Mouse (Mus musculus) myocyte (in vitro differentiated cells): ENCODE measurements around the gene Grk1. TPM values are rescaled to one million over a fixed set of nuclear protein-coding genes. Genes with fewer than 3 reads are reported as not detected.
A peak's percentile ranks its signal among the peaks of the same experiment; 100 is the strongest.

Experiments
- H3K27me3 ChIP-seq: one replicate; pipeline ENCODE4 v1.6.1; 2011; ENCODE audit not compliant: control insufficient read depth, insufficient read depth, insufficient read length
- H3K36me3 ChIP-seq: one replicate; pipeline ENCODE4 v1.6.1; 2011; ENCODE audit not compliant: control insufficient read depth, insufficient read depth
- H3K4me2 ChIP-seq: one replicate; pipeline ENCODE4 v1.6.1; 2011; ENCODE audit warnings: low read depth, control low read depth
- H3K4me3 ChIP-seq: one replicate; pipeline ENCODE4 v1.5.1; 2011; ENCODE audit warnings: mild to moderate bottlenecking, control low read depth, moderate library complexity
- H3K79me2 ChIP-seq: one replicate; pipeline ENCODE4 v1.6.1; 2011; ENCODE audit not compliant: control insufficient read depth, insufficient read depth
- H3ac ChIP-seq: one replicate; pipeline ENCODE4 v1.6.1; 2011; ENCODE audit not compliant: control insufficient read depth, insufficient read length
- CEBPB ChIP-seq: IDR thresholded peaks from 2 replicates; pipeline ENCODE4 v1.6.1; 2011; ENCODE audit warnings: mild to moderate bottlenecking, moderate library complexity; ENCODE audit not compliant: poor library complexity, insufficient read depth, severe bottlenecking
- E2F4 ChIP-seq: IDR thresholded peaks from one replicate; pipeline ENCODE4 v1.6.1; 2011; ENCODE audit warnings: mild to moderate bottlenecking, control low read depth, moderate library complexity; ENCODE audit not compliant: insufficient read depth
- MAX ChIP-seq: IDR thresholded peaks from one replicate; pipeline ENCODE4 v1.6.1; 2011; ENCODE audit warnings: low read depth, mild to moderate bottlenecking, control low read depth
- MYOD1 ChIP-seq, 3 experiments: IDR thresholded peaks; one replicate each; pipeline ENCODE4 v1.6.1; 2011; ENCODE audit warnings: control low read depth in 2 of 3, low read depth in 2 of 3, mild to moderate bottlenecking in 2 of 3, moderate library complexity in 1 of 3; ENCODE audit not compliant: insufficient read length in 2 of 3, control insufficient read depth in 1 of 3
- MYOG ChIP-seq, 3 experiments: IDR thresholded peaks; one replicate each; pipeline ENCODE4 v1.6.1; 2011; ENCODE audit warnings: control low read depth in 2 of 3, low read depth in 2 of 3, mild to moderate bottlenecking in 2 of 3; ENCODE audit not compliant: insufficient read length in 2 of 3, control insufficient read depth in 1 of 3, insufficient read depth in 1 of 3
- POLR2A ChIP-seq: IDR thresholded peaks from one replicate; pipeline ENCODE4 v1.6.1; 2011; ENCODE audit warnings: low read depth, mild to moderate bottlenecking, control low read depth, moderate library complexity; ENCODE audit not compliant: insufficient read length
- POLR2AphosphoS2 ChIP-seq: IDR thresholded peaks from one replicate; pipeline ENCODE4 v1.6.1; 2011; ENCODE audit warnings: low read depth, control low read depth; ENCODE audit not compliant: insufficient read length
- REST ChIP-seq: IDR thresholded peaks from one replicate; pipeline ENCODE4 v1.6.1; 2011; ENCODE audit warnings: mild to moderate bottlenecking, control low read depth, moderate library complexity; ENCODE audit not compliant: insufficient read depth, insufficient read length
- SRF ChIP-seq: IDR thresholded peaks from one replicate; pipeline ENCODE4 v1.6.1; 2011; ENCODE audit warnings: low read depth; ENCODE audit not compliant: control insufficient read depth, insufficient read length
- TCF12 ChIP-seq: IDR thresholded peaks from one replicate; pipeline ENCODE4 v1.6.1; 2011; ENCODE audit warnings: mild to moderate bottlenecking, control low read depth; ENCODE audit not compliant: poor library complexity, insufficient read depth, severe bottlenecking
- TCF3 ChIP-seq: IDR thresholded peaks from one replicate; pipeline ENCODE4 v1.6.1; 2011; ENCODE audit warnings: low read depth, control low read depth; ENCODE audit not compliant: insufficient read length
- USF1 ChIP-seq: IDR thresholded peaks from one replicate; pipeline ENCODE4 v1.6.1; 2011; ENCODE audit warnings: low read depth, mild to moderate bottlenecking, control low read depth, moderate library complexity
- polyA plus RNA-seq: library from polyadenylated mRNA; unstranded; fragments of >200 nt; fragmentation: generic; extraction: Trizol; gene quantifications from one replicate; pipeline ENCODE4 v1.2.1, GENCODE M21; 2012; ENCODE audit warnings: missing spikeins

Grk1 gene
- polyA plus RNA-seq, 1 experiment, result under 0.01 TPM

- no peak overlapping the region for H3K4me3 ChIP-seq
- TF ChIP-seq SRF (no peak), POLR2A (no peak), USF1 (no peak), REST (no peak), POLR2AphosphoS2 (no peak), MAX (no peak), TCF3 (no peak)
- H3K4me2 ChIP-seq, result no peak overlapping the region
- H3ac ChIP-seq, result no peak overlapping the region
- no peaks in the 10 kb centered on the region for H3K36me3 ChIP-seq
- peaks cover 5% of the 10 kb centered on the region for H3K27me3 ChIP-seq
- no peaks in the 10 kb centered on the region for H3K79me2 ChIP-seq
These were observed 41.6 kb downstream of the Grk1 start for GRCm38 (mm10) chr8:13446456-13446855.

GRCm38 (mm10) chr8:13448145-13448544, 43.3 kb downstream of the Grk1 start:
- no peaks in the 10 kb centered on the region for H3K27me3 ChIP-seq
- H3K79me2 ChIP-seq, result no peaks in the 10 kb centered on the region
- H3K4me3 ChIP-seq, result no peak overlapping the region
- no peak overlapping the region for H3ac ChIP-seq
- peak; percentile 69 for TF ChIP-seq REST
- no peak for TF ChIP-seq MYOG (IDR thresholded peaks at IDR 0.05; ENCODE audit: control insufficient read depth in 1 of 3, insufficient read depth in 1 of 3, insufficient read length in 2 of 3, low read depth in 2 of 3)
- TF ChIP-seq USF1, result peak; percentile 34
- H3K36me3 ChIP-seq, result no peaks in the 10 kb centered on the region
- no peak overlapping the region for H3K4me2 ChIP-seq

DNA sequence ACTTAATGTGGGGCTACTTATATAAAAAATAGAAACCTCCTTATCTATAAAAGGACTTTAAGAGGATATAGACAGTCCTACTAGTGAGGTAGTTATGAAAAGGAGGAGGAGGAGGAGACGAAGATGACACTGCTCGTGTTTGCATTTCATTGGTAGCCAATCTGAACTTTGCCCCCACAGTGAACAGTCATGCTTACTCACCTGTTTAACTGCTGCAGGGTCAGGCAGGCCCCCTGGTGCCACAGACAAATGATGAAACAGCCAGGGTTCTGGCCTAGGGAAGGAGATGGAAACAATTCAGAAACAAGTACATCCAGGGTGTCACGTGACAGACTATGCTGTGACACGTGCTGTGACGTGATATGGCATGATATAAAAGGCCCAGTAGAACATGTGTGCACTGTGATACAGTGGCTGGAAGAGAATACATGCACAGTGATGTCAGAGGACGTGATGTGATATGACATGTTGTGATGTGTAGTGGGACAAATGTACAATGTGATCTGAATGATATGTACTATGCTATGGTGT, 46.9 kb downstream of the Grk1 start:
- Histone ChIP-seq H3ac (no peak overlapping the region), H3K4me2 (no peak overlapping the region), H3K36me3 (no peaks in the 10 kb centered on the region), H3K79me2 (no peaks in the 10 kb centered on the region), H3K27me3 (peaks cover 5% of the 10 kb centered on the region), H3K4me3 (no peak overlapping the region)
- TF ChIP-seq TCF3 (no peak), MYOG (IDR thresholded peaks at IDR 0.05; ENCODE audit: control insufficient read depth in 1 of 3, insufficient read depth in 1 of 3, insufficient read length in 2 of 3, low read depth in 2 of 3) (no peak), E2F4 (no peak), TCF12 (no peak)

DNA sequence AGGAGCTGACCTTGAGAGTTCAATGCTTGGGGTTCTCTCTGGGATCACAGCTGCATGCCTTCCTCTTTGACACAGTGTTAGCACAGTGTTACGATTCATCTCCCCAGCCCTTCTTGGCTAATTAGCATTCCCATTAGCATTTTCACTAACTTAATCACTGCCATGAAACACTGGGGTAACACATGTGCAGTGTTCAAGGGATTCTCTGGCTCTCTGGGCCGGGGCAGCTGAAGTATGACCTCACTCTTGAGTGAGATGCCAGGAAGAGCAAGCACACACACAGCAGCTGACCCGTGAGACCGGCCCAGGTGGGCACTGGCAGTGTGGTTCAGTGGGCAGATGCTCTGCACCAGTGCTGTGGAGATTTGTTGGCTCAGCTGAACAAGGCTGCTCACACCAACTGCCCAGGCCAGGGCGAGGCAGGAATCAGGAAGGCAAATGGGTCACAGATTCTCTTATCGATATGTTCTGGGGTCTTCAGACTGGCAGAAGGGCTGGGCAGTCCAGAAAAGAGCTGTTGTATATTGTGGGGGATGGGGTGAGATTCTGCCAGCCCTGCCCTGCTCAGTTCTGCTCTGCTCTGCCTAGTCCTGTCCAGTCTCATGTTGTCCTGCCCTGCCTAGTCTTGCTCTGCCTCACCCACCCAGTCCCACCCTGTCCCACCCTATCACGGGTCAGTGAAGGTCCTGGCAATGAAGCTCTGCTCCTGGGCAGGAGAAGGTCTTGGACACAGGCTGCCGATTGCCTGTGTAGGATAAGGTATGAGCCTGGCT, 49.6 kb downstream of the Grk1 start:
- H3K4me3 ChIP-seq, result no peak overlapping the region
- no peak overlapping the region for H3ac ChIP-seq
- no peaks in the 10 kb centered on the region for H3K79me2 ChIP-seq
- no peak for TF ChIP-seq REST
- no peak for TF ChIP-seq POLR2AphosphoS2
- TF ChIP-seq TCF12, result no peak
- no peak overlapping the region for H3K4me2 ChIP-seq
- H3K27me3 ChIP-seq, result peaks cover 15% of the 10 kb centered on the region
- no peaks in the 10 kb centered on the region for H3K36me3 ChIP-seq

DNA sequence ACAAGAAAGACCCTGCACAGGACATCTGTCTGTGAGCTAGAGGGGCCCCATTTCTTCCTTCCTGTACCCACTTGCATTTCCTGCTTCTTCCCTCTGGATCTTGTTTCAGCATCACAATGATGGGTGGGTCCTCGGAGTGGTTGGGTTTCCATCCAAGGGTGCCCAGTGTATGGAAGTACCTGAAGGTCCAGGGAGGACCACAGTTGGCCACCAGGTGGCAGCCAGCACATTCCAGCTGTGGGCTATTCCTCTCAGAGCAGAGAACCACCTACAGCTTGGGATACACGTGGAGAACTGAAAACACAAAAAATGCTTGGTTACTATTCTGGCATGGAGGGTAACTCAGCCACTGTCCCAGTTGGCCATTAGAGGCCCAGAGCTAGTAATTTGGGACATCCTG, 50.4 kb downstream of the Grk1 start:
- no peak overlapping the region for H3K4me3 ChIP-seq
- H3K4me2 ChIP-seq, result no peak overlapping the region
- peaks cover 15% of the 10 kb centered on the region for H3K27me3 ChIP-seq
- no peaks in the 10 kb centered on the region for H3K79me2 ChIP-seq
- no peaks in the 10 kb centered on the region for H3K36me3 ChIP-seq
- no peak overlapping the region for H3ac ChIP-seq
- TF ChIP-seq TCF3 (no peak), USF1 (no peak), MYOD1 (IDR thresholded peaks at IDR 0.05; ENCODE audit: control insufficient read depth in 1 of 3, insufficient read length in 2 of 3, low read depth in 2 of 3) (no peak), POLR2A (no peak), SRF (no peak), REST (no peak), POLR2AphosphoS2 (no peak), MAX (no peak), CEBPB (no peak), MYOG (IDR thresholded peaks at IDR 0.05; ENCODE audit: control insufficient read depth in 1 of 3, insufficient read depth in 1 of 3, insufficient read length in 2 of 3, low read depth in 2 of 3) (no peak), TCF12 (no peak)

GRCm38 (mm10) chr8:13459431-13459830, 54.5 kb downstream of the Grk1 start:
- Histone ChIP-seq H3K27me3 (peaks cover 45% of the 10 kb centered on the region), H3K4me2 (no peak overlapping the region), H3K36me3 (no peaks in the 10 kb centered on the region), H3K4me3 (no peak overlapping the region), H3K79me2 (no peaks in the 10 kb centered on the region), H3ac (no peak overlapping the region)
- TF ChIP-seq POLR2A, result no peak
- TF ChIP-seq USF1, result no peak
- TF ChIP-seq MYOD1 (IDR thresholded peaks at IDR 0.05; ENCODE audit: control insufficient read depth in 1 of 3, insufficient read length in 2 of 3, low read depth in 2 of 3), result no peak
- no peak for TF ChIP-seq TCF12
- TF ChIP-seq CEBPB, result no peak
- TF ChIP-seq POLR2AphosphoS2, result no peak
- TF ChIP-seq REST, result no peak
- TF ChIP-seq TCF3, result no peak
- no peak for TF ChIP-seq SRF
- TF ChIP-seq MYOG (IDR thresholded peaks at IDR 0.05; ENCODE audit: control insufficient read depth in 1 of 3, insufficient read depth in 1 of 3, insufficient read length in 2 of 3, low read depth in 2 of 3), result no peak
- no peak for TF ChIP-seq MAX
- TF ChIP-seq E2F4, result no peak
